Mouse (Mus musculus) testis, adult 2 months (tissue): ENCODE measurements around the gene Wdr89.

Experiments used
- CTCF ChIP-seq: fragments of 200-500 bp; IDR thresholded peaks from 2 replicates; pipeline ENCODE4 v1.5.1; 2012; ENCODE audit warnings: low read depth, mild to moderate bottlenecking, inconsistent platforms, low read length, moderate library complexity; ENCODE audit not compliant: control insufficient read depth, insufficient read depth, insufficient replicate concordance
- POLR2A ChIP-seq: fragments of 200-500 bp; IDR thresholded peaks from 2 replicates; pipeline ENCODE4 v1.6.1; 2012; ENCODE audit warnings: low read depth, mild to moderate bottlenecking, inconsistent platforms, low read length, moderate library complexity; ENCODE audit not compliant: control insufficient read depth

DNA sequence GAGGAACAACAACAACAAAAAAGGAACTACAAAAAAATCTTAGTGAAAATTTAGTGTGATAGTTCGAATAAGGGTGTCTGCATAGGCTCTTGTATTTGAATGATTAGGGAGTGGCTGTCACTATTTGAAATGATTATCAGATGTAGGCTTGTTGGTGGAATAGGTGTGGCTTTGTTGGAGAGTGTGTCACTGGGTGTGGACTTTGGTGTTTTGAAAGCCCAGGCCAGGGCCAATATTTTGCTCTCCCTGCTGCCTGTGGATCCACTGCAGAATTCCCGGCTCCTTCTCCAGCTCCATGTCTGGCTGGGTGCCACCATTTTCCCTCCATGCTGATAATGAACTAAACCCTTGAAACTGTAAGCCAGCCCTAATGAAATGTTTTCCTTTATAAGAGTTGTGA is 40.2 kb upstream of the Wdr89 start:
- TF ChIP-seq CTCF: no peak
- no peak for TF ChIP-seq POLR2A
